Mouse (Mus musculus): ENCODE data around the gene Fcgr3.

- TF ChIP-seq CTCF (conservative IDR thresholded peaks at IDR 0.05 in 1 of 2, IDR thresholded peaks at IDR 0.05 in 1 of 2; ENCODE audit: low read depth in 2 of 2, low read length in 2 of 2) (no peak), SMC3 (IDR thresholded peaks at IDR 0.05; ENCODE audit: low read depth, low read length) (no peak), POLR2A (IDR thresholded peaks at IDR 0.05; ENCODE audit: low read depth, low read length) (no peak), NELFE (IDR thresholded peaks at IDR 0.05; ENCODE audit: low read depth, low read length) (no peak), UBTF (IDR thresholded peaks at IDR 0.05; ENCODE audit: low read depth, low read length) (no peak), EP300 (IDR thresholded peaks at IDR 0.05; ENCODE audit: low read length) (no peak), TCF12 (IDR thresholded peaks at IDR 0.05; ENCODE audit: low read depth, low read length) (no peak), GABPA (IDR thresholded peaks at IDR 0.05; ENCODE audit: insufficient replicate concordance, low read depth, low read length) (no peak), USF2 (conservative IDR thresholded peaks at IDR 0.05; ENCODE audit: low read depth, low read length) (no peak), KAT2A (IDR thresholded peaks at IDR 0.05; ENCODE audit: insufficient replicate concordance, low read length) (no peak), HCFC1 (IDR thresholded peaks at IDR 0.05; ENCODE audit: low read depth, low read length) (no peak), USF1 (IDR thresholded peaks at IDR 0.05; ENCODE audit: low read depth, low read length) (no peak)
Measured at GRCm38 (mm10) chr1:171019311-171019950, 45.3 kb downstream of the Fcgr3 start.

All from CH12.LX (cell line).